Mouse (Mus musculus) left cerebral cortex, adult 6 months (tissue): ENCODE measurements around the gene Fut9. TPM values are rescaled to one million over a fixed set of nuclear protein-coding genes. Genes with fewer than 3 reads are reported as not detected.

Experiments used
- long read RNA-seq, 2 experiments: library from polyadenylated mRNA; unstranded; transcript quantifications; one replicate each; pipeline ENCODE4 v2.0.0; 2019 to 2020
- polyA plus RNA-seq: library from polyadenylated mRNA; unstranded; fragments of <200 nt; fragmentation: Nextera tagmentation; gene quantifications from 2 replicates; pipeline ENCODE4 v1.2.3, GENCODE M21; 2021

Gene Fut9
- polyA plus RNA-seq = 17.3 and 19.0 TPM in 2 replicates
- long read RNA-seq, experiment 1, full-length matches to known transcripts = 71 of 135 reads
- long read RNA-seq, experiment 1, partial matches to known transcripts = 6 of 135 reads
- long read RNA-seq, experiment 1, other reads (novel, unspliced or antisense) = 58 of 135 reads
- long read RNA-seq, experiment 2, full-length matches to known transcripts = 22 of 96 reads
- long read RNA-seq, experiment 2, partial matches to known transcripts = 2 of 96 reads
- long read RNA-seq, experiment 2, other reads (novel, unspliced or antisense) = 72 of 96 reads

DNA sequence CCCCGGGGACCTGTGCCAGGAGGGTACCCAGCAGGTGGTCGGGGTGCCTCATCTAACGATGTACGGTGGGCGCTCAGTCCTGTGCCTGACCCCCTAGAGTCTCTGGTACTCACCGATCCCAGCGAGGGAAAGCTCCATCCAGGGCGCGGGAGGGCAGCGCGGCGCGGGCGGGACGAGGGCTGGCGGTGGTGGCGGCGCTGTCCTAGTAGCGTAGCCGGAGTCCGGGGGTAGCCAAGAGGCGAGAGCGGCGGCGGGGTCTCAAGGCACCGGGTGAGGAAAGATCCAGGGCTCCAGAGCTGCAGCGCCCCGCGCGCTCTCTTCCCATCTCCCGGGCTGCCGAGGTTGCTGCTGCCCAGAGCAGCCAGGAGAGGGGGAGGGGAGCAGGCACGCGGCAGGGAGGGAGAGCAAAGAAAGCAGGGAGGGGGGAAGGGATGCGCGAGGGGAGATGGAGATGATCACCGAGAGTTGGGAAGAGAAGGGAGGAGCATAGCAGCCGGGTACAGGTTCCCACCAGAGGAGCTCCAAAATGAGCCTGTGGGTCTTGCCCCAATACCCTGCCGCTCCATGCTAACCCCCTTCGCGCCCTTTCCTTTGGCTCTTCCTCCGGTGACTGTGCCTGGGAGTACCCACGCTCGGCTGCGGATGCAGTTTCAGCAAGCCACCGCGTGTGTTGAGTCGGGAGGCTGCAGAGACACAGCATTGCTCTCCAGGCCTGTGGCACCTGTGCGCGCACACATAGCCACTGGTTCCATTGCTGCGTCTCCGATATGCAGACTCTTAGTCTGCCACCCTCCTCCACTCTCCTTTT, at the start of gene Fut9:
Fut9 (minus strand) TSS at position 769 of the 808 bp plus-strand sequence.

